ENCODE assay signal across 7 mouse cellular contexts in genomic region chr11:24078706-24079316, GRCm38 (mm10). TPM values are rescaled to one million over a fixed set of nuclear protein-coding genes. Genes with fewer than 3 reads are reported as not detected.
DNase-seq lines count a peak whose midpoint lies in the region.

No protein-coding gene starts in this region.

- peak overlapping the region; percentile 95 for H3K27ac ChIP-seq in embryonic facial prominence, embryonic 10.5 days (replicated peaks)

- no peaks in the 10 kb centered on the region for H3K9me3 ChIP-seq in embryonic facial prominence, embryonic 10.5 days

- H3K36me3 ChIP-seq in embryonic facial prominence, embryonic 10.5 days (replicated peaks), result no peaks in the 10 kb centered on the region

- DNase-seq in urinary bladder, postnatal 25 days (ENCODE audit: low spot score), result peak; percentile 9
- no peak for DNase-seq in urinary bladder, postnatal 36 days (ENCODE audit: low spot score in 2 of 2)
- DNase-seq in embryonic facial prominence, embryonic 10.5 days (ENCODE audit: low spot score), result peak; percentile 77
- peak; percentile 58 for DNase-seq in heart, postnatal 4 days
- DNase-seq in liver, result peak; percentile 74
- DNase-seq in naive thymus-derived CD4-positive, alpha-beta T cell, adult 2 months (ENCODE audit: low read depth), result peak; percentile 15
- no peak for DNase-seq in frontal cortex, postnatal 14 days (ENCODE audit: low spot score in 2 of 2)

- H3K27me3 ChIP-seq in embryonic facial prominence, embryonic 10.5 days (replicated peaks; ENCODE audit: low read depth, poor library complexity, severe bottlenecking), result peaks cover 25% of the 10 kb centered on the region

- peak overlapping the region; percentile 88 for H3K4me3 ChIP-seq in embryonic facial prominence, embryonic 10.5 days

- peaks cover 57% of the 10 kb centered on the region for H3K4me1 ChIP-seq in embryonic facial prominence, embryonic 10.5 days

- under 1% methylated on average over 38 of the region's 38 CpGs for WGBS in embryonic facial prominence, embryonic 10.5 days

RNA-seq across cellular contexts. Expression of gene Bcl11a, which starts 1.0 kb away (rescaled TPM):
- 47.0 and 62.4 TPM in 2 replicates for polyA plus RNA-seq in embryonic facial prominence, embryonic 10.5 days (2016; fragmentation: Nextera tagmentation; extraction: Ambion mirVana)
- 10 to 100 TPM in 1 of 2 experiments, 1 to 10 TPM in 1; 8.4 to 10.3 TPM for total RNA-seq in heart, postnatal 4 days (2021)

RNA-seq across cellular contexts. Expression of gene A830031A19Rik, which starts 4.0 kb away (rescaled TPM):
- not detected in 2 replicates for polyA plus RNA-seq in embryonic facial prominence, embryonic 10.5 days (2016; fragmentation: Nextera tagmentation; extraction: Ambion mirVana)
- not detected for total RNA-seq in heart, postnatal 4 days (2021)

Comparison
In these comparisons a context has a peak if more than half of its experiments do, and no peak if none do; other contexts are left out.
1. DNase-seq: peak in urinary bladder, postnatal 25 days (single experiment), embryonic facial prominence, embryonic 10.5 days (single experiment), heart, postnatal 4 days (single experiment), liver (single experiment) and naive thymus-derived CD4-positive, alpha-beta T cell, adult 2 months (single experiment); none in urinary bladder, postnatal 36 days (0 of 2) and frontal cortex, postnatal 14 days (0 of 2).